Mouse (Mus musculus) megakaryocyte, embryonic 14.5 days (primary cell): ENCODE results near the gene Intu.

Experiments used
- FLI1 ChIP-seq: IDR thresholded peaks from 2 replicates; pipeline ENCODE4 v1.6.1; 2012; ENCODE audit warnings: low read length, inconsistent platforms, mixed read lengths
- GATA1 ChIP-seq: IDR thresholded peaks from 3 replicates; pipeline ENCODE4 v1.6.1; 2012; ENCODE audit warnings: mixed read lengths, low read length, inconsistent platforms, borderline replicate concordance

- TF ChIP-seq GATA1: no peak
- TF ChIP-seq FLI1: no peak
These were observed 17.9 kb upstream of the Intu start for GRCm38 (mm10) chr3:40512936-40513829.
